ENCODE assay signal across 23 mouse cellular contexts in genomic region chr13:56380855-56381685, GRCm38 (mm10). TPM values are rescaled to one million over a fixed set of nuclear protein-coding genes. Genes with fewer than 3 reads are reported as not detected.
DNase-seq lines count a peak whose midpoint lies in the region; ATAC-seq and TF ChIP-seq lines count a peak whose summit lies in the region.
"Had no signal": no experiment of that assay in that cellular context is flagged by ENCODE, and none has a peak within 500 bp of the region (broad histone marks: within the 10 kb centered on the region; RNA-seq: fewer than 3 reads in every experiment).

No protein-coding gene starts in this region.

- no peaks in the 10 kb centered on the region for H3K27me3 ChIP-seq in neural tube, embryonic 15.5 days (replicated peaks)
- 0 out of 2 replicates have a peak, but pooled peaks cover 10% of the 10 kb centered on the region for H3K27me3 ChIP-seq in embryonic facial prominence, embryonic 10.5 days (replicated peaks; ENCODE audit: low read depth, poor library complexity, severe bottlenecking)
- no peaks in the 10 kb centered on the region for H3K27me3 ChIP-seq in hindbrain, embryonic 10.5 days (ENCODE audit: insufficient read depth, poor library complexity, severe bottlenecking)
- H3K27me3 ChIP-seq: liver, embryonic 13.5 days had no signal

- H3K36me3 ChIP-seq in neural tube, embryonic 15.5 days = no peaks in the 10 kb centered on the region
- H3K36me3 ChIP-seq in embryonic facial prominence, embryonic 10.5 days (replicated peaks) = no peaks in the 10 kb centered on the region
- no peaks in the 10 kb centered on the region for H3K36me3 ChIP-seq in hindbrain, embryonic 10.5 days
- H3K36me3 ChIP-seq: heart, embryonic 13.5 days; liver, embryonic 13.5 days had no signal

- H3K4me3 ChIP-seq in neural tube, embryonic 15.5 days (replicated peaks) = no peak overlapping the region
- no peak overlapping the region for H3K4me3 ChIP-seq in embryonic facial prominence, embryonic 10.5 days
- no peak overlapping the region for H3K4me3 ChIP-seq in left cerebral cortex, adult 2 months
- no peak overlapping the region for H3K4me3 ChIP-seq in hindbrain, embryonic 10.5 days
- H3K4me3 ChIP-seq: heart, embryonic 13.5 days; liver, embryonic 13.5 days had no signal

- no peak for TF ChIP-seq CTCF in left cerebral cortex, adult 2 months (IDR thresholded peaks at IDR 0.05)

- no peak for ATAC-seq in neural tube, embryonic 15.5 days (ENCODE audit: low FRiP score)
- ATAC-seq: inflammation-experienced regulatory T-cells, adult 6 months had no signal

- H3K9ac ChIP-seq in neural tube, embryonic 15.5 days (replicated peaks) = no peak overlapping the region
- H3K9ac ChIP-seq: heart, embryonic 13.5 days; liver, embryonic 13.5 days had no signal

- H3K4me1 ChIP-seq in neural tube, embryonic 15.5 days = 0 out of 2 replicates have a peak, but pooled peaks cover 3% of the 10 kb centered on the region
- H3K4me1 ChIP-seq in embryonic facial prominence, embryonic 10.5 days = peaks cover 31% of the 10 kb centered on the region
- H3K4me1 ChIP-seq in hindbrain, embryonic 10.5 days (replicated peaks) = peaks cover 7% of the 10 kb centered on the region
- H3K4me1 ChIP-seq: heart, embryonic 13.5 days; liver, embryonic 13.5 days had no signal

- H3K27ac ChIP-seq in neural tube, embryonic 15.5 days (replicated peaks) = no peak overlapping the region
- H3K27ac ChIP-seq in embryonic facial prominence, embryonic 10.5 days (replicated peaks) = no peak overlapping the region; the same call in 1 of the 2 replicates
- H3K27ac ChIP-seq in left cerebral cortex, adult 2 months = no peak overlapping the region
- H3K27ac ChIP-seq in hindbrain, embryonic 10.5 days = no peak overlapping the region
- H3K27ac ChIP-seq: heart, embryonic 13.5 days; liver, embryonic 13.5 days; stomach, postnatal 0 days had no signal

- intact Hi-C loops in left cerebral cortex, adult 2 months (cut with DNase I) = no loop called here

- DNase-seq in neural tube, embryonic 10.5 days (ENCODE audit: extremely low spot score, low spot score) = peak; percentile 19
- DNase-seq in embryonic facial prominence, embryonic 10.5 days (ENCODE audit: low spot score) = peak; percentile 43
- DNase-seq in kidney, postnatal 14 days = peak; percentile 17
- DNase-seq in left cerebral cortex, adult 2 months (ENCODE audit: extremely low spot score in 1 of 2, low spot score in 2 of 2) = no peak
- no peak for DNase-seq in hindbrain, embryonic 10.5 days (ENCODE audit: low spot score)
- DNase-seq in heart, adult 18-20 months = no peak
- DNase-seq: adrenal gland, postnatal 36 days; cerebellum, postnatal 14 days; gastrocnemius, postnatal 25 days; heart, postnatal 4 days; liver, embryonic 13.5 days; retina, postnatal 1 day; spleen, adult 18-20 months; thymus, postnatal 14 days had no signal

- no peaks in the 10 kb centered on the region for H3K9me3 ChIP-seq in neural tube, embryonic 15.5 days (replicated peaks)
- H3K9me3 ChIP-seq in embryonic facial prominence, embryonic 10.5 days = no peaks in the 10 kb centered on the region
- no peaks in the 10 kb centered on the region for H3K9me3 ChIP-seq in hindbrain, embryonic 10.5 days
- H3K9me3 ChIP-seq: heart, embryonic 13.5 days; liver, embryonic 13.5 days had no signal

- 49% methylated on average over 14 of the region's 14 CpGs for WGBS in neural tube, embryonic 15.5 days
- 52% methylated on average over 14 of the region's 14 CpGs for WGBS in embryonic facial prominence, embryonic 10.5 days
- WGBS in hindbrain, embryonic 10.5 days = 76% methylated on average over 14 of the region's 14 CpGs

- H3K4me2 ChIP-seq in neural tube, embryonic 15.5 days = no peak overlapping the region
- H3K4me2 ChIP-seq: heart, embryonic 13.5 days; liver, embryonic 13.5 days; midbrain, embryonic 11.5 days had no signal

RNA-seq across cellular contexts. Expression of gene Gm3045, which starts 45.3 kb away (rescaled TPM):
- not detected in 2 replicates for polyA plus RNA-seq in neural tube, embryonic 15.5 days (2015; fragmentation: Nextera tagmentation; extraction: Ambion mirVana)
- polyA plus RNA-seq in embryonic facial prominence, embryonic 10.5 days (2016; fragmentation: Nextera tagmentation; extraction: Ambion mirVana) = not detected in 2 replicates
- not detected for total RNA-seq in left cerebral cortex, adult 2 months (2021)
- polyA plus RNA-seq in hindbrain, embryonic 10.5 days (2016; fragmentation: Nextera tagmentation; extraction: Ambion mirVana) = not detected in 2 replicates
- not detected for total RNA-seq in heart, adult 18-20 months (2021)
- total RNA-seq: adrenal gland, postnatal 36 days; gastrocnemius, postnatal 25 days; heart, postnatal 4 days; layer of hippocampus, adult 18-20 months; left cerebral cortex, adult 18-20 months; neutrophil, adult 5-6 weeks had no signal
- polyA plus RNA-seq: heart, embryonic 13.5 days; inflammation-experienced regulatory T-cells, adult 6 months; liver, embryonic 13.5 days; lung, embryonic 16.5 days; midbrain, embryonic 11.5 days; stomach, postnatal 0 days had no signal

RNA-seq across cellular contexts. Expression of gene Slc25a48, which starts 57.1 kb away (rescaled TPM):
- 0.05 and 0.06 TPM in 2 replicates for polyA plus RNA-seq in neural tube, embryonic 15.5 days (2015; fragmentation: Nextera tagmentation; extraction: Ambion mirVana)
- not detected in 2 replicates for polyA plus RNA-seq in embryonic facial prominence, embryonic 10.5 days (2016; fragmentation: Nextera tagmentation; extraction: Ambion mirVana)
- total RNA-seq in left cerebral cortex, adult 2 months (2021) = not detected
- 0.12 TPM in 1 of 2 replicates, not detected in the other for polyA plus RNA-seq in hindbrain, embryonic 10.5 days (2016; fragmentation: Nextera tagmentation; extraction: Ambion mirVana)
- total RNA-seq in heart, adult 18-20 months (2021) = under 1 TPM; 0.07 to 0.15 TPM
- total RNA-seq: gastrocnemius, postnatal 25 days had no signal
- polyA plus RNA-seq: inflammation-experienced regulatory T-cells, adult 6 months; midbrain, embryonic 11.5 days had no signal

Comparison
In these comparisons a context has a peak if more than half of its experiments do, and no peak if none do; other contexts are left out.
1. DNase-seq: peak in neural tube, embryonic 10.5 days (single experiment), embryonic facial prominence, embryonic 10.5 days (single experiment) and kidney, postnatal 14 days (single experiment); none in left cerebral cortex, adult 2 months (0 of 2), hindbrain, embryonic 10.5 days (single experiment) and heart, adult 18-20 months (0 of 2).